Mouse (Mus musculus) spleen, embryonic (tissue): ENCODE data around the gene Pif1.

Source experiments
- CTCF ChIA-PET: fragments of 350-600 bp; sonication (Branson Sonifier 250); formaldehyde crosslinking; loops from one replicate; lab custom pipeline; 2022; lab: Charles Lee

Gene Pif1

DNA sequence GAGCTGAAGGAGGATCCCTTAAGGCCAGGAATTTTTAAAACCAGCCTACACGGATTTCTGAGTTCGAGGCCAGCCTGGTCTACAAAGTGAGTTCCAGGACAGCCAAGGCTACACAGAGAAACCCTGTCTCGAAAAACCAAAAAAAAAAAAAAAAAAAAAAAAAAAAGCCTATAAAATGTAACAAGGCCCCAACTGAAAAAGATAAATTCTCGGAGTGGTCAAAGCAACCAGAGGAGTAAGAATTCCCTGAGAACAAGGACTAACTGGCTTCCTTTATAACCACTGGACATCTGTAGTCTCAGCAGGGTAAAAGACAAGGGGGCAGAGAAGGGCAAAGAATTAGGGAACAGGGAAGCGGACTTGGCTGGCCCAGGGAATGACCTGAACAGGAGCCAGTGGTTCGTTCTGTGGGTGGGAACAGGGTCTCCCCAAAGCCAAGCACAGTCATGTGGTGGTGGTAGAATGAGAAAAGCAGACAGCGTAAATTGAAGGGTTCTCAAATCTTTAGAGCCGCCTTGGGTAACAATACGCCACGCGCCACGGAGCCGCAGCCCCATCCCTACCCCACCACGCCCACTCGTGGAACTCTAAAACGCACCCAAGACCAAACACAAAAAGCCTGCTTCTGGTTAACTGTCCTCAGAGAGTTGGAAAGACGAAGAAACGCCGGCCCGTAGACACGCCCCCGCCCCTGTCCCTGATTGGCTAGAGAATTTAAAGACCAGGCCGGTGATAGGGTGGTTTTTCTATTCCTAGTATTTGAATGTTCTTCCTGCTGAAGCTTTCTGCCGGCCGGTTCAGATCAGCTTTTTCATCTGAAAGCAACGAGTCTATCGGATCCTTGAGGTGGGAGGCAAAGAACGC is at the start of gene Pif1:
Pif1 (plus strand) TSS at position 755 of the 864 bp plus-strand sequence.
- CTCF ChIA-PET: no interaction called here

DNA sequence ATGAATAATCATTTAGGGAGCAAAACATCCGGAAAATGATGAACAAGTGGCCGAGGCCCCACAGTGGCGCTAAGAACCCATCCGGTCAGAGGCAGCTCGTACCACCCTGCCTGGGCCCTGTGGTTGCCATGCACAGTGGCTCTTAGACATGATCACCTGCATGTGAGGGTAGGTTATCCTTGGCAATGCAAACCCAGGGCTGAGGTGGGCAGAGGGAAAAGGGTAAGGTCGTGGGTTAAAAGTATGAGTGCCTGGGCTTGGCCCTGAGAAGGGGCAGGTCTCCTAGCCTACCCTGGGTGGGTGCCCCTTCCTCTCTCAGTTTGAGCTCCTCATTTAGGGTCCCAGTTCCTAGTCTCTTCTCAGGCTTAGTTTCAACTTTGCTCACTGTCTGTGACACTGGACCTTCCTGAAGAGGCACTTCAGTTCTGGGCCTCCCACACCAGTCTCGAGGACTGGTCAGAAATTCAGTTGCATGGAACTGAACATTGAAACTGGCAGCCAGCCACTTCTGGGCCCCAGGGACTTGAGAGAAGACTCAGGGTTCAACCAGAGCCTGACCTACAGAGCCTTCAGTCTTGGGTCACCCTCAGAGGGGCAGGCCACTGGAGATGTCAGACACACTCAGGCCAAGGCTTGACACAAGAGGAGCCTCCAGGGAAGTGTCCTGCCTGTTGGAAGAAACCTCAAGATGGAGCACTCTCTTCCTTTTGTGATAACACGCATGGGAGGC is 48.9 kb upstream of the Pif1 start:
- CTCF ChIA-PET: no interaction called here

DNA sequence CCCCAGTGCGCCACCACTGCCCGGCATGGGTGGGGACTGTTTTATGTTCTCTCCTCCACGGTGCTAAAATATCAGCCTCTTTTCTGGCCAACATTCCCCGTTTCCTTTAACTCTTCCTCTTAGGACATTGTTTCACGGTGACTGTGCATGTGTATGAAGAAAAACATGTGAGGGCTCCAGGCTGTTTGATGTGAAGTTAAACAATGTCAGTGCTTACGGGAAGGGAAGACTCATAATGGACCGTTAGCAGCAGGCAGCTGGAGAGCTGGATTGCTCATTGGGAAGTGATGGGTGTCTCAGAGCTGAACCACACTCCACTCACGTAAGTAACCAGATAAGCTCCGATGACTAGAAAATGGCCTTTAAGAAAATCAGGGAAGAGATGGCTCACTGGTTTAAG is 47.3 kb upstream of the Pif1 start:
- CTCF ChIA-PET: interaction anchor here (1.6 kb wide), 1 partner anchor 12 kb away, joined by 11 read pairs; no protein-coding TSS in a partner anchor

- CTCF ChIA-PET: interaction anchor here (0.5 to 1.6 kb wide), 3 partner anchors 11 to 145 kb away, joined by 9 to 11 read pairs (median 11); no protein-coding TSS in a partner anchor
Observed at GRCm38 (mm10) chr9:65541126-65542068, 45.6 kb upstream of the Pif1 start.

- CTCF ChIA-PET: interaction anchor here (0.5 to 0.6 kb wide), 2 partner anchors 32 to 145 kb away, joined by 9 to 11 read pairs; no protein-coding TSS in a partner anchor
Observed at GRCm38 (mm10) chr9:65542111-65542524, 44.8 kb upstream of the Pif1 start.

GRCm38 (mm10) chr9:65545635-65546412 is 41.1 kb upstream of the Pif1 start:
- CTCF ChIA-PET: interaction anchor here (0.6 kb wide), 1 partner anchor 15 kb away, joined by 12 read pairs; no protein-coding TSS in a partner anchor

GRCm38 (mm10) chr9:65546413-65546695 is 40.6 kb upstream of the Pif1 start:
- CTCF ChIA-PET: no interaction called here

- CTCF ChIA-PET: interaction anchor here (1.0 kb wide), 1 partner anchor 34 kb away, joined by 3 read pairs; no protein-coding TSS in a partner anchor
Observed at GRCm38 (mm10) chr9:65547111-65547510, 39.8 kb upstream of the Pif1 start.

- CTCF ChIA-PET: no interaction called here
Observed at GRCm38 (mm10) chr9:65547844-65548243, 39.1 kb upstream of the Pif1 start.

DNA sequence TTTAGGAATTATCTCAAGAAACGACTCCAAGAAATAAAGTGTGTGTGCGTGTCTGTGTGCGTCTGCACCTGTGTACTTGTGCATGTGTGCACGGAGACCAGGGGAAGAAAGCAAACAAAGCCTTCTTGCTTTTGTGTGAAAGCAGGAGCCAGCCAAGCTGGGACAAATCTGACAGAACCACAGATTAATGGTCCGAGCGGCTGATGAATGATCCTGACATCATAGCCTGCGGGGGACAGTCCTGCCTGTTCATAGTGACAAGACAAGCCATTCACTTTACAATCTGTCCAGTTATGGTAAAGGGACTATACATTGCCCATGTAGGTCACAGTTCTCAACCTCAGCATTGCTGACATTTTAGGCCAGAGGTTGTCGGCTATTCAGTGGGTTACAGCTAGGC is 38.6 kb upstream of the Pif1 start:
- CTCF ChIA-PET: no interaction called here

DNA sequence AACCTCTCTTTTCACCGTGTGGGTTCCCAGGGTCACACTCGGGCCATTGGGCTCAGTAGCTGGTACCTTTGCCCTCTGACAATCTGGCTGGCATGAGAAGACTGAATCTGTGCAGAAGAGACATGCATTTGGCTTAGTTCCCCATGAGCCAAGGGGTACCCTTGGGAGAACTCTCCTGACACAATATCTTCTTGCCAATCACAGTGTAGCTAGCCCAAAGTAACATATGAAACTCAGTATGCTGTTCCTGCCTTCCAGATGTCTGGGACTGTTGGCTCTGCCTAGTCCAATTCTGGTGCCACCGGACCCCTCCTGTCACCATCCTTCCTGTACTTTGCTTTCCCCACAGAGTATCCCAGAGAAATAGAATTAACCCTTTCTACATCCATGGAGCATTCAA is 37.8 kb upstream of the Pif1 start:
- CTCF ChIA-PET: no interaction called here

DNA sequence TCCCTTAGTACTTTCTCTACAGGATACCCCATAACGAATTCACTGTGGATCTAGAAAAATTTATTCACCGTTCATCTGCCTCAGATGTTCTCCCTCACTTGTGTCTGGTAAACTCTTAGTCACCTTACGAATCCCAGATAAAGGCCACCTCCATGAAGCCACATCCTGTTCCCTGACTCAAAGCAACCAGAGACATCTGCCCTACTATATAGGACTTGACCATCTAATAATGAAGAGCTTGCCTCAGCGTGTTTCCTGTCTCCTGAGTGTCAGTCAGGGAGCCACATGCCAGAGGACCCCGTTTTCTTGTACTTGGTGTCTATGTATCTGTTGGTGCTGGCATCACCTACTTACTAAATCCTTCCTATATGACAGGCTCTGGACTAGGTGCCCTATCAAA is 37.3 kb upstream of the Pif1 start:
- CTCF ChIA-PET: interaction anchor here (0.7 to 1.5 kb wide), 2 partner anchors 14 to 29 kb away, joined by 3 to 4 read pairs; no protein-coding TSS in a partner anchor

DNA sequence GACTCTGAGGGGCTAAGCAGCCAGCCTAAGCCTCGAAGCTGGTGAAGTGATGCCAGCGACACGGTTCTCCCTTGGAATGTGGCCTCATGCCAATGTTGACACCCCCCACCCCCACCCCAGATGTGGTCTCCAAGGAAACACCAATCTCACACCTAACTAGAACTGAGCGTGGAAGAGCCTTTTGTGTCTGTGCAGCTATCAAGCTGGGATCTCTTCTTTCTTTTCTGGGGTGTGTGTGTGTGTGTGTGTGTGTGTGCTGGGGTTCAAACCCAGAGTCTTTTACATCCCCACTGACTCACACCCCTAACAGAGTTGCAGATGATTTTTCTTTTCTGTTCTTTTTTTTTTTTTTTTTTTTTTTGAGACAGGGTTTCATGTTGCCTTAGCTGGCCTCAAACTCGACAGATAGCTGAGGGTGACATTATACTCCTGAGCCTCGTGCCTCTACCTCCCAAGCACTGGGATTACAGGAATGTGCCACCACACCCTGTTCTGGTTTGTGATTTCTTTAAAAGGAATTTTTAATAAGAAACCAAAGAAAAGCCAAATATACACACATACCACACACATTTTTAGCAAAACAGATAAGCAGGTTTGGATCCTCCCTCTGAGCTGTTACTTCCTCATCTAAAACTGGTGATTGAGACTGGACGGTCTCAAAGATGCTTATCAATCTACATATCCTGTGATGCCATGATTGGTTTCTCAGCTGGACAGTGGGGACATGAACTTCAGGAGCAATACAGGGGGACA is 36.7 kb upstream of the Pif1 start:
- CTCF ChIA-PET: interaction anchor here (0.6 to 1.5 kb wide), 5 partner anchors 15 to 51 kb away, joined by 3 to 7 read pairs (median 3); no protein-coding TSS in a partner anchor

- CTCF ChIA-PET: interaction anchor here (1.2 to 1.8 kb wide), 3 partner anchors 11 to 28 kb away, joined by 3 to 11 read pairs (median 4); no protein-coding TSS in a partner anchor
Observed at GRCm38 (mm10) chr9:65551035-65551434, 35.9 kb upstream of the Pif1 start.

DNA sequence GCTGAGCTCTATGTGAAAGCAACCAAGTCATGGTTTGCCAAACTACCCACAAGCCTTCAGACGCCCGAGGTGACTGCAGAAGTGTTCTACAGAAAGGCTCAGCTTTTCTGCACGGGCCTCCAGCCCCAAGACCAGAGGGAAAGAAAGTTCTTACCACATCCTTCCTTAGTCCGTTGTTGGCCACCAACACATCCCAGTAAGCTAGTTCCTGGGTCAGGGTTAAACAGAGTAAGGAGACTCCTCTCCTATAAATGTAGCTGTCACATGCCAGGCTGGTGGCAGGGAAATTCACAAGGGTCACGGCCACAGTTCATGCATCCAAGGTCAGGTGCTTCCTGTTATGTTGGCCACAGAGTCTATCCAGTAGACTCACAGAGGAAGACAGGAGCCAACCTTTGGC is 34.8 kb upstream of the Pif1 start:
- CTCF ChIA-PET: interaction anchor here (0.6 to 1.8 kb wide), 4 partner anchors 11 to 239 kb away, joined by 3 to 11 read pairs (median 4); no protein-coding TSS in a partner anchor

GRCm38 (mm10) chr9:65552711-65553110 is 34.2 kb upstream of the Pif1 start:
- CTCF ChIA-PET: interaction anchor here (0.6 to 1.8 kb wide), 4 partner anchors 11 to 240 kb away, joined by 3 to 11 read pairs (median 4); no protein-coding TSS in a partner anchor

DNA sequence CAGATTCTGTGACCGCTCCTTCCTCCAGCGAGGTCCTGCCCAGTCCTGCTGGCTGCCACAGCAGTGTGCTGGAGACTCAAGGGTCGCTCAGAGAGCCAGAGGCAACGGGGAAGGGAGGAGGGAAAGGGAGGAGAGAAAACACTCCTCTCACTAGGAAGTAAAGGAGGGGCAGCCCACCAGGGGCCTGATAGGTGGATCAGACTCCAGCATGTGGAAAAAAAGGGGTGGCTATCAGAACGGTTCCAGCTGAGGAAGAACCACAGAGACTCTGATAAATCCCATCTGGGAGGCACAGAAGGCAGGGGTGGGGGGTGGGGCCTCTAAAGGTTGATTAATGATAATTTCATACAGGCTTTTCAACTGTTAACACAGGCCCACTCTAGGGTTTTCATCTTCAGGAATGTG is 32.0 kb upstream of the Pif1 start:
- CTCF ChIA-PET: no interaction called here

GRCm38 (mm10) chr9:65555621-65556020 is 31.3 kb upstream of the Pif1 start:
- CTCF ChIA-PET: no interaction called here

GRCm38 (mm10) chr9:65556349-65556748 is 30.6 kb upstream of the Pif1 start:
- CTCF ChIA-PET: no interaction called here
